Mouse (Mus musculus) spleen, adult 2 months (tissue): Measurements from ENCODE around the gene Mmgt2.

Source experiments
- CTCF ChIP-seq: fragments of 200-500 bp; IDR thresholded peaks from 2 replicates; pipeline ENCODE4 v1.5.1; 2011; ENCODE audit warnings: mild to moderate bottlenecking, inconsistent platforms; ENCODE audit not compliant: insufficient read depth, insufficient read length, insufficient replicate concordance; ENCODE audit errors: extremely low read depth
- POLR2A ChIP-seq: fragments of 200-500 bp; IDR thresholded peaks from 2 replicates; pipeline ENCODE4 v1.6.1; 2011; ENCODE audit warnings: low read depth, low read length, inconsistent platforms

- TF ChIP-seq CTCF (no peak), POLR2A (no peak)
Observed at GRCm38 (mm10) chr11:62695126-62695525, 46.7 kb downstream of the Mmgt2 start.
